Mouse (Mus musculus): Measurements from ENCODE around the gene Zyg11a.
"Not testable (repeated sequence)": the region's sequence is repeated elsewhere in the genome, so short reads cannot be mapped to it uniquely, and the experiment has no call there.

The Zyg11a gene

DNA sequence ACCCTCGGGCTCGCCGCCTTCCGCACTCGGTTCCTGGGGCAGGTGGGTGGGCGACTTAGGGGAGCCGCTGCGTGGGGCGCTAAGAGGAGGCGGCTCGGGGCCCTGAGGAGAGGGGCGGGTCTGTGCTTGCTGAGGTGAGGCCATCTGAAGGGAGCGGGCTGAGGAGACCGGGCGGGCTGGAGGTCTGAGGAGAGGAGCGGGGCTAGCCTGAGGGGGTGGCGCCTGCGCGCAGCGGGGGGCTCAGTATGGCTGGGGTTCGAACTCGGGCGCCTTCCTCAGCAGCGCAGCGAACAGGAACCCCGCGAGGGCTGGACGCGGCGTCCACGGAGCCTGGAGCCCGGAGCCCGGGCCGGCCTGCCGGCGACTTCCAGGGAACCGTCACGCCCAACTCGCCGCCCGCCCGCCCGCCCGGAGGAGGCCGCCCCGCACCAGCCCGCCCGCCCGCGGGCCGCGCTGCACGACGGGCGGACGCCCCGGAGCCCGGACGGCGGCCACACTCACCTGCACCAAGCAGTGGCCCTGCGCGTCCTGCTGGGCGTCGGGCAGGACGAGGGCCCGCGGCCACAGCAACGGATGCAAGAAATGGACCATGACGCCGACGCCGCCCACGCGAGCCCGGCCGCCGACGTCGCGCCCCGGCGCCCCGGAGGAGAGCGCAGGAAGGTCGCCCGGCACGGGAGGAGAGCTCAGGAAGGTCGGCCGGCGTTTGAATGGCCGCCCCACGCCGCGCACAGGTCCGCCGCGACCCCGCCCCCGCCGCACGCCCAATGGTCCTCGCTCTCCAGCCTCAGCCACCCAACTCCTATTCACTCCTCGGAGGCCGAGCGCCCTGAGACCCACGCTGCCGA, at the start of gene Zyg11a:
Zyg11a (minus strand) TSS at position 717 of the 848 bp plus-strand sequence.
- DNase-seq, result no peak

DNA sequence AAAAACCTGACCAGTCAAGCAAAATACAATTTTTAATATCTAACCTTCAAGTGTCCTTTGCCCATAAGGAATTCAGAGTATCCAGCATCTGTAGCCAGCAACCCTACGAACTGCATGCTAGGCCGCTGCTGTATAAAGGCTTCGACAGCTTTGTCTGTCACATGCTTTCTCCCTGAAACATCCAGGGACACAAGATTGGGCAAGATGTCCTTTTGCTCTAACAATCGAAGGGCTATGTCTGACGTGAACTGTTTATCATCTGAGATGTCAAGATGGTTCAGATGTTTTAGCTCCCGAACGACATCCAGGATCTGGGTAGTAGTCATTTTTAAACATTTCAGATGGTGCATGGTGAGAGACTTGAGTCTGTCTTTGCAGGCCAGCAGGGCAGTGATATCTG, 47.9 kb upstream of the Zyg11a start:
- DNase-seq, result no peak

DNA sequence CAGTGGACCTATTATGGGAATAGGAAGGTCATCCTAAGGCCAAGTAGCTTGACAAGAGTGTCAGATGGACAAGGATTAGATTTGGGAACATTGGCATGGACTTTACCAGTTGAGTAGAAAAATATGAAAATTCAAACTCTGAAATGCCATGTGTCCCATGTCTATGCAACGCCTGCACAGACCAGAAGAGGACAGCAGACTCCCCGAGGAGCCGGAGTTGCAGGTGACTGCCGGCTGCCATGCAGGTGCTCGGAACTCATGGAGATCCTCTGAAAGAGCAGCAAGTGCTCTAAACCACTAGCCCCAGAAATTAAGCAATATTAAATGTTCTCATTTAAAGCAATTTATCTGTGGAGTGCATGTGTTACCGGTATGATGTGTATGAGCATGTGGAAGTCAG, 35.5 kb upstream of the Zyg11a start:
- no peak for DNase-seq

DNA sequence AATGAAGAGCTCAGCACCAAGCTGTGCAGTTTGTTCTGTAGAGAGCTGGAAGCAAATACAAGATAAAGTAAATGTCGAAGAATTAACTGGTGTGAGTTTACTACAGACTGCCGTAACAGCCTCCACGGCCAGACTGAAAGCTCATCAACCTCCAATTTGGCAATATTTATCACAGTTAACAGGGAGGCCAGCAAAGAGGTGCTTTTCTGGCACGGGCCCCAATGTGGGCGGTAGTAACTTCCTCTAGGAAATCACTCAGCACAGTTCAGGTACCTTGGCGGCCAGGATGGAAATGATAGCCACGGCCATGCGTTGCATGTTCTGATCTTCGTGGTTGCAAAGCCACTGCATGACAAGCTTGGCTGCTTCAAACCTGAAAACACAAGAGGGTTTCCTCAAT, 32.7 kb upstream of the Zyg11a start:
- DNase-seq, result no peak

DNA sequence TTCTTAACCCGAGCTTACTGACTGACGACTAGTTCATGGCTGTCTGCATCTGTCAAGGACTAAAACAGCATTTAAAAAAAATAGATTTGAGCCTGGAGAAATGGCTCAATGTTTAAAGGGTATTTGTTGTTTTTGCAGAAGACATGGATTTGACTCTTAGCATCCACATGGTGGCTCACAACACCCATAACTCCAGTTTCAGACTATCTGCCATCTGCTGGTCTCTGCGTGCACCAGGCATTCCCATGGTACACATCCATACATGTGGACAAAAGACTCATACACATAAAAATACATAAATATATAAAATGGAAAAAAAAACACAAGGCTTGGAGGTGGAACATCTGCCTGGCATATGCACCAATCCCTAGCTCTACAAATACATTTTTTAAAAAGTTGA, 31.5 kb upstream of the Zyg11a start:
- DNase-seq, result no peak

DNA sequence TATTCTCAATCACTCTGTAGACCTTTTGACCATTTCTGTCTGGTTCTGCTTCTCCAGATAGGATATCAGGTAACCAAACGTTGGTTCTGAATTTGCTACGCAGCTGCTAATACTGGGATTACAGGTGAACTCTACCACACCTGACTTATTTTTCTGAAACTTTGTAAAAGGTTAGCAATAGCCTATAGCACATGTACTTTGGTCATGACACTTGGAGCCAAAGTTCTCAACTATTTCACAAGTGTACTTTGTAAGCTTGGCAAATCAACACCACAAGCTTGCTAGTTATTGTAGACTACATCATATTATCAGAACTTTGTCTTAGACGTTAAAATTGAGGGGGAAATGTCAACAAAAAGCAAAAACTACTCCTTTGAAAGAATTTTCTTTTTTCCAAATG, 15.8 kb upstream of the Zyg11a start:
- no peak for DNase-seq

DNA sequence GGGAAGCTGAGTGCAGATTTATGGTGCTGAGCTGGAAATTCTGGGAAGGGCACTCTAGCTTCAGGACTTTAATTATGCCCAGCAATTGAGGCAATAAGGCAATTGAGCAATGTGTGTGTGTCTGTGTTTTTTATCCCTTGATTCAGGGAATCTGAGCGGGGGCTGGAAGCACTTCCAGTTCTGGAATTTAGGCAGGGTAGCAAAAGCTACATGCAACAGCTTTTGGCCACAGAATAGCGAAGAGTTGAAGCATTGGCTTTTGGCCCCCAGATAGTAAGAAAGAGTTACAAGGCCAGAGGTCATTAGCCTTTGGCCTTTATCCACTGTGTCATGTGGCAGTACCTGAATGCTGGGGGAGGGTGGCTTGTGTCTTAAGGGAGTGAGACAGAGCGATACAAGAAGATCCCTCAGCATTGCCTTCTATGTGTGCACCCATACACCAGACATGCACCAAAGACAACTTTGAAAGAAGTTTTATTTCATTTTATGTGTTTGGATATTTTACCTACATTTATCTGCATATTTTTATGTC, 7.6 kb upstream of the Zyg11a start:
- no peak for DNase-seq

DNA sequence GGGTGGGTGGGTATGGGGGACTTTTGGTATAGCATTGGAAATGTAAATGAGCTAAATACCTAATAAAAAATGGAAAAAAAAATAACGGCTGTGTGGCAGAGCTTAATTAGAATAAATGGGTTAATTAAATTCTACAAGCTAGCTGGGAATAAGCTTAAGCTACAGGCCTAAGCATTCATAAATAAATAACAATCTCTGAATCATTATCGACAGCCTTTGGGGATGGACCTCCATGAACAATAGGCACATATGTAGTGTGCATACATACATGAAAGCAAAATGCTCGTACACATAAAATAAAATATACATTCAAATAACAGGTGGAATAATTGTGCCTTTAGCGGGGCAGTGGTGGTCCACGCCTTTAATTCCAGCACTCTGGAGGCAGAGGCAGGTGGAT, 4.7 kb upstream of the Zyg11a start:
- no peak for DNase-seq

DNA sequence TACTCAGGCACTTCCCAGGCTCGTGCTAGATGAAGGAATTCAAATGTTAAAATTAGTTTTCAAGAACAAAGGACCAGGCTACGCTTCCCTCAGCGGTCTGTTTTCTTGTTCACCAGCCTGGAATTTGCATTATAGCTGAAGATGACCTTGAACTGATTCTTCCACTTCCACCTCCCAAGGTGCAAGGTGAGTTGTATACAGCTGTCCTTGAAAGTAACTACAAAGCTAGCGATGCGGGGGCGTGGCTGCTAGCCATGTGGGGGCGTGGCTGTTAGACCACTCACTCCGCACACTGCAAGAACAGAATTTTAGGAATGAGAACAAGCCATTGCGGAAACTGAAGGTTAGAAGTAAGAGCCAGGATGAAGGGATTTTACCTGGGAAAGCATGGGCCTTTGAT, 1.2 kb upstream of the Zyg11a start:
- peak in 1 of 2 experiments; percentile 10 for DNase-seq

DNA sequence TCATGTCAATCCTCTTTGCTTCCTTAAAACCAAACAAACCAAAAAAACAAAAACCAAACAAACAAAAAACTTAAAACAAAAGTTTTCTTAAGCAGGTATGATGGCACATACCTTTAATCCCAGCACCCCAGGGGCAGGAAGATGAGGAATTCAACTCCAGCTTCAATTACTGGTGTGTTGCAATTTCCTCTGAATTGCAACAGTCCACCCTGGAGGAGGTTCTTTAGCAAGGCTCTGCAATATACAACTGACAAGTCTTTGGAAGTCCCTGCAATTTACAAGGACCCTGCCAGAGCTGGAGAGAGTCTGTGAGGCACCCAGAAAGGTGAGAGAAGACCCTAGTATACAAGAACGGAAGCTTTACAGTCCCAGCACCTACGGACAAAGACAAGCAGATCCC, 4.8 kb downstream of the Zyg11a start:
- no peak for DNase-seq

DNA sequence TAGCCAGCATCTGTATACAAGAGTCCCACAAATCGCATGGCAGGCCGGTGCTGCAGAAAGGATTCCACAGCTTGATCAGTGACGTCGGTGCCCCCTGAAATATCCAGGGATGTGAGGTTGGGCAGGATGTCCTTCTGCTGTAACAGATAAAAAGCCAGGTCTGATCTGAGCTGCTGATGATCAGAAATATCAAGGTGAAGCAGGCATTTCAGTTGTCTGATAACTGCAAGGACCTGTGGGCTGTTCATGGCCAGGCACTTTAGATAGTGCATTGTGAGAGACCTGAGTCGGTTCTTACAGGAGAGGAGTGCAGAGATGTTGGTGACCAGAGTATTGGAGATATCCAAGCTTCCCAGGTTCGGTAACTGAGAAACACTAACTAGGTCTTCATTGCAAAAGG, 13.2 kb downstream of the Zyg11a start:
- no peak for DNase-seq

DNA sequence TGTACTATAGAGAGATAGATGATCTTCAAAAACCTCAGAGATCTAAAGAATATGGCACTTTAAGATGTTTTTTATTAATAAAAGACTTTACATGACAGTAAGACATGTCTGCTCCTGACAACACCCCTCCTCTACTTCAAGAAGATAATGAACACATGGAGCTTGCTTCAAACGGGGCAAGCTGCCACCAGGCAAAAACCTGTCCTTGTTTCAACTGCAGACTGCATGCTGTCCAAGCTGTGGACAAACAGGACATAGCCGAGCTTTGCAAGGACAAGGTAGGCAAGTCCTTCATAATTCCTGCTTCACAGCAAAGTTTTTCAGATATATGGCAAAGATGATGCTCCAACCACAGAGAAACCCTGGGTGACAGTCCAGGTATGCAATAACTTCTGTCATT, 18.6 kb downstream of the Zyg11a start:
- DNase-seq, result no peak

DNA sequence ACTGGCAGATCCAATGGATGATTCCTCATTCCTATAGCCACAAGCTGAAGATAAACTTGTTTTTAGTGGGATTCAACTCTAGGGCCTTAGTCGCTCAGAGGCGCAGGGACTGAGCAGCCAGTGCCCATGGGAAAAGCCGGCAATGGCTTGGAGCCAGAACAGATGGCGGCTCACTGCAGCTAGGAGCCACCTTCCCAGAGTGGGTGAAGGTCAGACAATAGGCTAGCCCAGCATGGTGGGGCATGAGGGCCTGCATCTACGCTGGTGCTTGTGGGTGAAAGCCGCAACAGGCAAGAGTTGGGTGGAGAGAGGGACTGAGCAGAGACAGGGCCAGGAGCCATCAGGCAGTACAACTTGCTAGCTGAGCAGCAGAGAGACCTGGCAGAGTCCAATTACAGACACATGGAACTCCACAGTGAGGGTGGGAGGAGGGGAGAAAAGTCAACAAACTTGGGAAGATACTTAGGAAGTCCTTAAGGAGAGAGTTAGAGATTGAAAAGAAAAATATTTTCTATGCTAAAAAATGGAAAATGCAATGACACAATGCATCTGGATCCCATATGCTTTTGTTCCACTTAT, 21.5 kb downstream of the Zyg11a start:
- no peak for DNase-seq

DNA sequence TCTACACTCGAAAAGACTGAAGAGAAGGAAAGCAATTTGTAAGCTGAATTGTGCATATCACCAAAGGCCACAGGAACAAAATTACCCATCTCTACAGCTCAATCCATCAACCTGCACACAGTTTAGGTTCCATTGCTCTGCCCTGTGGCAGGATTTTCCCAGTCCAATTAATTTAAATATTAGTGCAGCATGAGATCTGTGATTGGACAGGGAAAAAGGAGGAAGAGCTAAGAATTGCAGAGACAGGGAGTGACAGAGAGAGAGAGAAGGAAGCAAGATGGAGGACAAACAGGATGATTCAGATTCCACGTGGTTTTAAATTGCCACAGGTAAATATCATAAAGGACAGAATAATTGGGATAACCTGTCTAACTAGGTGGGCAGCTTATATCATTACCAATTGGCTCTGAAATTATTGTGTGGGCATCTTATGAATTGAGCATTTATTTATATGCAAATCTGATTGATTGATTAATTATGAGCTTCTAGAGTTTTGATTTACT, 25.0 kb downstream of the Zyg11a start:
- DNase-seq, result no peak

DNA sequence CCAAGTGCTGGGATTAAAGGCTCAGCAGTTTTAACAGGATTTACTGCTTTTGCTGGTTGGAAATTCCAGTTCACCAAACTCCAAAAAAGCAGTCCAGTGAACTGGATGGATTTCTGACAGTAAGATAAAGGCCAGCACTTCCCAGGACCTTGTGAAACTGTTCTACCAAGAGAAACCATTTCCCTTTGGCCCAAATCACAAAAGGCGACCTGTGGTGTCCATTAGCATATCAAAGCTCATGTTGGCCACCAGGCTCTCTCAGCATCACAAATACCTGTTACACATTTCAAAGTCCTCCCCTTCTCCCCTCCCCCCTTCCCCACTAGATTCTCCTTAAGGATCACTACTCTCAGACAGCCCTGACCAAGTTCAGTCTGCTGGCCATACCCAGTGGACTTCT, 35.6 kb downstream of the Zyg11a start:
- DNase-seq, result no peak

DNA sequence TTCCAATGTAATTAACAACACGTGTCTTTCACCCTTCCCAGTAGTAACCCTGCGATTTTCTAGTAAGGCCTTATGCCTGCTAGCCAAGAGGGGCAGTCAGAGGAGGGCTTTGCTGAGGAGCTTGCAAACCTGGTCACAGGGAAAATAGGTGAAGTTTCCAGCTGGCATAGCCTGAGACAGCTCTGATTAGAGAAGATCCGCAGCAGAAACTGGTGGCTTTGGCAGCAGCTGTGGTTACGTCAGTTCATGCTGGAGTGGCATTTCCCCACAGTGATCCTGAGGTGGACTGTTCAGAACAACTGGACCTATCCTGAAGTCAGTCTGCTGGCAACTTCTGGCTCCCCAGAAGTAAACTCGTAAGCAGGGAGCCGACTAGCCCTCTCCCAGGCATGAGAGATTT, 49.8 kb downstream of the Zyg11a start:
- DNase-seq, result no peak

DNA sequence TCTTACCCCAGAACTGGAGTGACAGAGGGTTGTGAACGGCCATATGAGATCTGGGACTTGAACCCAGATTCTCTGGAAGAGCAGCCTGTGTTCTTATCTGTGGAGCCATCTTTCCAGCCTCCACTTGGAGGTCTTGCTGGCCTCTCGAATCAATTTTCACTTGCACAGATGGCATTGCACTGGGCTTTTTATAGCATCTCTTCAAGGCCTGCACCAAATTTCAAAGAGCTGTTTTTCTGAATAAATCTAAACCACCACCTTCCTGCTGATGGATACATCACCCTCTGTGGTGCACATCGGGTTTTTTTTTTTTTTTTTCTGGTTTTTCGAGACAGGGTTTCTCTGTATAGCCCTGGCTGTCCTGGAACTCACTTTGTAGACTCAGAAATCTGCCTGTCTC, 51.0 kb downstream of the Zyg11a start:
- DNase-seq, result no peak

DNA sequence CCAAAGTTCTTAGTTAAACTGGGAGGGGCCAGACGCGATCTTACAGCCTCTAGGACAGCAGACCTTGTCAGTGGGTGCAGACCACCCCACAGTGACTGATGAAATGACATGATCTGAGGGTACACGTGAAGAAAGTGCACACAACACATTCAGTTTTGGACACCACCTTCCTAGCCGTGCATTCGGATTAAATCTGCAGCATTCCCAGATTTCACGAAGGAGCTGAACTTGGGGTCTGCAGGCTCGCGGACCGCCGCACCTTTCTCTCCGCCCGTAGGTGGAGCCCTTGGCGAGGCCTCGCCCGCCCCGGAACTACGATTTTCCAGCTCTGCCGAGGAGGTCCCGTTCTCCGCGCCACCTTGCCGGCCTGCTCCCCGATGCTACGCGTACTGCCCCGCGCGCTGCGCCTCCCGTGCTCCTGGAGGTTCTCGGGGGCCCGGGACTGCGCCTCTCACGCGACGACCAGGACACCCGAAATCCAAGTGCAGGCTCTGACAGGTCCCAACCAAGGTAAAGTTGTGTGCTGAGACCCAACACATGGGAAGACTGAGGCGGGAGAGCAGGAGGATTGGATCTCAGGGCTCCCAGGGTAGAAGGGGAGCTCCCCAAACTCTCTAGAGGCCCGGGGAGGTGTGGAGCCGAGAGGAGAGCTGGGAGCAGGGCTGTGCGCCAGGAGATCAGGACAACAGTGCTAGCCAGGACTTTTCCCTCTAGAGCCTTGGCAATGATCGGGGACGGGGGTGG, 52.5 kb downstream of the Zyg11a start, which contains the start of gene Echdc2:
Echdc2 (plus strand) TSS at position 286 of the 744 bp plus-strand sequence.
- DNase-seq, result peak; percentile 17 to 35

DNA sequence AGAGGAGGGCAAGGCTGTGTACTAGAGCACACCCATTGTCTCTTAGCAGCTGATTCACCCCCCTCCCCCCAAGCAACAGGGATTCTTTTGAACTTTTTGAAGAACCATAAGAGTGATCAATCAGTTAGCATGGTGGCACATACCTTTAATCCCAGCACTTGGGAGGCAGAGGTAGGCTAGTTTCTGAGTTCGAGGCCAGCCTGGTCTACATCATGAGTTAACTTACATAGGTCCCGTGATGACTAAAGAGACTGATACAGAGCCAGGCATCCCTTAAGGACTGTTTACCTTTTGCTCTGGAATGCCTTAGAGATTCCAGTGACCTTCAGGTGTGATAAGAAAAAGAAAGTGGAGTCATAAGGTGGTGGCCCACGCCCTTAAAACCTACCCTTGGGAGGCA, 54.6 kb downstream of the Zyg11a start:
- no peak for DNase-seq

DNA sequence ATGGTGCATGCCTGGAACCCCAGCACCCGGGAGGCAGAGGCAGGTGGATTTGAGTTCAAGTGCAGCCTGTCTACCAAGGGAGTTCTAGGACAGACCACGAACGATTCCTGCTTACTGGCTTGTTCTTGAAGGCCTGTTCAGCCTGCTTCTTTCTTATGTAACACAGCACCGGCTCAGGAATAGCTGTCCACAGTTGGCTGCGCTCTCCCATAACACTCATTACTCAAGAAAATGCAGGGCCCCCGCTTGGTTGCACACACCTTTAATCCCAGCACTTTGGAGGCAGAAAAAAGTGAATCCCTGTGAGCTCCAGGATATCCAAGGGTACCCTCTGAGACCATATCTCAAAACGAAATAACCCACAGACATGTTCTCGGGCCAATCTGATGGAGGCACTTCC, 55.9 kb downstream of the Zyg11a start:
- no peak for DNase-seq

DNA sequence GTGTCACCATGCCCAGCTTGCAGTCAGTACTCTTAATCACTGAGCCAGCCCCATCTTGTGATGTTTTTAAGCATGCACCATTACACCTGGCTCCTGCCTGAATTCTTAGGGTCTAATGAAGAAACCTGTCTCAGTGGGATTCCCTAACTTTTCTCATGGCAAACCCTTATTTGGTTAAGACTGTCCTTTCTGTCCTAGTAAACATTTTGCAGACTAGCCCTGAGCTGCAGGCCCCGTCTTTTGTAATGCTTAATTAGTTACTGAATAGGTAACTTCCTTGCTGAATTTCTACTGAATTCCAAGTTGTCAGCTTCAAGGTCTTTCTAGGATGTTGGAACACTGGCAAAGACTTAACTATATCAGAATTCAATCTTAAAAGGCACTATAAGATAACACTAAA, 62.7 kb downstream of the Zyg11a start:
- DNase-seq, result not testable (repeated sequence)

DNA sequence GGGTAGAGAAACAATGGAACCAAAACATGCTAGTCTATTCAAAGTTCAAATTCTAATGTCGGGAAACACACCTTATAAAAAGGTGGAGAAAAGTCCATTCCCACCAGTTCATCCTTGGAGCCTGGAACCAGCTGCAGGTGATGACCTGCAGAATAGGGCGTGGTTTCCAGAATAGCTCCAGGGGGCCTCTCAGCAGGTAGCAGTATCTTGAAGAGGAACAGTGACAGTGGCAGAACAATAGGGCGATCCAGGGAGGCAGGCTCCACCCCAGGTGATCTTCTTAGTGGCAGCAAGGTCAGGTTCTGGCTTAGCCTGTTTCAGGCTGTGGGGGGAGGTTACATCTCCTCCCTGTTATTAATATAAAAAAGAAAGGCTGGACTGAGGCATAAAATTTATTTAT, 72.3 kb downstream of the Zyg11a start:
- not testable (repeated sequence) for DNase-seq

DNA sequence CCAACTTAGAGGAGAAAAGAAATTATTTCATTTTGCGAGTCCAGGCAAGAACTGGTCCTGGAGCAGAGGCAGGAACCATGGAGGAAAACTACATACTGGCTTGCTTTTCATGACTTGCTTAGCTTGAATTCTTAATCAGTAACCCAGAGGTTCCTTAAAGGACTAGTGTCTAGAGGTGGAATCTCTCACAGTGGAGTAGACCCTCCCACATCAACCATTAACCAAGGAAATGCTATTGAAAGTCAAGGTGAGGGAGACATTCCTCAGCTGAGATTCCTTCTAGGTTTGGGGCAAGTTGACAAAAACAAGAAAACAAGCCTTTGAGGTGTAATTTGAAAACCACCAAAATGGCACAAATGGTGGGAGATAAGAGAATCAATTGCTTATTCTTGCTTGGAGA, 73.0 kb downstream of the Zyg11a start, which contains the start of gene Scp2:
Scp2 (minus strand) TSS at position 119 of the 400 bp plus-strand sequence.
- no peak for DNase-seq
